Mouse (Mus musculus): ENCODE results near the gene Pnkd.

GRCm38 (mm10) chr1:74388398-74388920 is 103.7 kb downstream of the Pnkd start:
- TF ChIP-seq CTCF (IDR thresholded peaks at IDR 0.05; ENCODE audit: extremely low read depth, insufficient read length, insufficient replicate concordance, low read depth, low read length): no peak
- no peak for TF ChIP-seq POLR2A (IDR thresholded peaks at IDR 0.05; ENCODE audit: low read depth, low read length)

Data from small intestine, adult 2 months (tissue).